Mouse (Mus musculus): ENCODE data around the gene Ascc2. TPM values are rescaled to one million over a fixed set of nuclear protein-coding genes. Genes with fewer than 3 reads are reported as not detected.

Ascc2 gene
- 27.8 and 28.4 TPM in 2 replicates for total RNA-seq (2014; fragmentation: Nextera tagmentation)
- total RNA-seq (2017) = 22.0 and 22.8 TPM in 2 replicates
- polyA plus RNA-seq (2012) = 52.0 and 53.0 TPM in 2 replicates

- H3K4me1 ChIP-seq (ENCODE audit: insufficient read depth, low read depth, low read length) = peaks cover 41% of the 10 kb centered on the region
- H3K4me3 ChIP-seq (ENCODE audit: low read depth, low read length) = peak within 1 kb of the TSS; percentile 87
- no peaks in the 10 kb centered on the region for H3K9me3 ChIP-seq (replicated peaks)
- peaks cover 6% of the 10 kb centered on the region for H3K27me3 ChIP-seq (ENCODE audit: insufficient read depth, low read length)
- TF ChIP-seq CTCF (IDR thresholded peaks at IDR 0.05; ENCODE audit: low read depth, low read length) (no peak), GATA2 (IDR thresholded peaks at IDR 0.05; ENCODE audit: borderline replicate concordance, low read depth, low read length) (no peak)
- DNase-seq (ENCODE audit: low spot score) = peak; percentile 79
- ATAC-seq (ENCODE audit: extremely low read depth, insufficient number of reproducible peaks, low FRiP score, poor library complexity, severe bottlenecking) = peak; percentile 82
- H3K36me3 ChIP-seq (replicated peaks) = peaks cover 37% of the 10 kb centered on the region
These were observed at the start of gene Ascc2 for GRCm38 (mm10) chr11:4637534-4638234. Ascc2 (plus strand) TSS chr11:4637747.

- Histone ChIP-seq H3K9me3 (replicated peaks) (no peaks in the 10 kb centered on the region), H3K4me1 (ENCODE audit: insufficient read depth, low read depth, low read length) (peaks cover 41% of the 10 kb centered on the region), H3K36me3 (replicated peaks) (peaks cover 18% of the 10 kb centered on the region), H3K27me3 (ENCODE audit: insufficient read depth, low read length) (no peaks in the 10 kb centered on the region), H3K4me3 (ENCODE audit: low read depth, low read length) (peak overlapping the region; percentile 35; the same call in 1 of the 2 replicates)
- TF ChIP-seq POLR2AphosphoS5 (IDR thresholded peaks at IDR 0.05; ENCODE audit: insufficient replicate concordance, low read depth, low read length) = no peak
- TF ChIP-seq GATA1 (IDR thresholded peaks at IDR 0.05; ENCODE audit: borderline replicate concordance, low read length) = no peak
- no peak for TF ChIP-seq TAL1 (conservative IDR thresholded peaks at IDR 0.05; ENCODE audit: low read depth, low read length)
- TF ChIP-seq GATA2 (IDR thresholded peaks at IDR 0.05; ENCODE audit: borderline replicate concordance, low read depth, low read length) = no peak
- no peak for TF ChIP-seq CTCF (IDR thresholded peaks at IDR 0.05; ENCODE audit: low read depth, low read length)
- no peak for ATAC-seq (ENCODE audit: extremely low read depth, insufficient number of reproducible peaks, low FRiP score, poor library complexity, severe bottlenecking)
- no peak for DNase-seq (ENCODE audit: low spot score)
These were observed 45.7 kb upstream of the Ascc2 start for GRCm38 (mm10) chr11:4591811-4592210.

GRCm38 (mm10) chr11:4593491-4593848 lies 44.1 kb upstream of the Ascc2 start:
- DNase-seq (ENCODE audit: low spot score) (no peak), ATAC-seq (ENCODE audit: extremely low read depth, insufficient number of reproducible peaks, low FRiP score, poor library complexity, severe bottlenecking) (no peak)
- Histone ChIP-seq H3K9me3 (replicated peaks) (no peaks in the 10 kb centered on the region), H3K4me1 (ENCODE audit: insufficient read depth, low read depth, low read length) (peaks cover 34% of the 10 kb centered on the region), H3K36me3 (replicated peaks) (peaks cover 11% of the 10 kb centered on the region), H3K4me3 (ENCODE audit: low read depth, low read length) (peak overlapping the region; percentile 87), H3K27me3 (ENCODE audit: insufficient read depth, low read length) (no peaks in the 10 kb centered on the region)
- TF ChIP-seq TAL1 (conservative IDR thresholded peaks at IDR 0.05; ENCODE audit: low read depth, low read length) (no peak), POLR2AphosphoS5 (IDR thresholded peaks at IDR 0.05; ENCODE audit: insufficient replicate concordance, low read depth, low read length) (no peak), GATA2 (IDR thresholded peaks at IDR 0.05; ENCODE audit: borderline replicate concordance, low read depth, low read length) (no peak), GATA1 (IDR thresholded peaks at IDR 0.05; ENCODE audit: borderline replicate concordance, low read length) (no peak)

GRCm38 (mm10) chr11:4593849-4594607 lies 43.5 kb upstream of the Ascc2 start:
- DNase-seq (ENCODE audit: low spot score) = peak; percentile 34

GRCm38 (mm10) chr11:4594608-4595500 lies 42.7 kb upstream of the Ascc2 start, which contains the start of gene Mtmr3:
Mtmr3 (minus strand) TSS chr11:4594863.
- H3K4me1 ChIP-seq (ENCODE audit: insufficient read depth, low read depth, low read length) = peaks cover 36% of the 10 kb centered on the region
- no peaks in the 10 kb centered on the region for H3K27me3 ChIP-seq (ENCODE audit: insufficient read depth, low read length)
- H3K9me3 ChIP-seq (replicated peaks) = no peaks in the 10 kb centered on the region
- TF ChIP-seq GATA1 (IDR thresholded peaks at IDR 0.05; ENCODE audit: borderline replicate concordance, low read length) = no peak
- TF ChIP-seq GATA2 (IDR thresholded peaks at IDR 0.05; ENCODE audit: borderline replicate concordance, low read depth, low read length) = no peak
- no peak for TF ChIP-seq TAL1 (conservative IDR thresholded peaks at IDR 0.05; ENCODE audit: low read depth, low read length)
- TF ChIP-seq CTCF (IDR thresholded peaks at IDR 0.05; ENCODE audit: low read depth, low read length) = no peak
- TF ChIP-seq POLR2AphosphoS5 (IDR thresholded peaks at IDR 0.05; ENCODE audit: insufficient replicate concordance, low read depth, low read length) = no peak
- DNase-seq (ENCODE audit: low spot score) = peak; percentile 92
- peak within 1 kb of the TSS; percentile 87 for H3K4me3 ChIP-seq (ENCODE audit: low read depth, low read length)
- peak; percentile 73 for ATAC-seq (ENCODE audit: extremely low read depth, insufficient number of reproducible peaks, low FRiP score, poor library complexity, severe bottlenecking)
- peaks cover 4% of the 10 kb centered on the region for H3K36me3 ChIP-seq (replicated peaks)

More at GRCm38 (mm10) chr11:4593849-4594607, 43.5 kb upstream of the Ascc2 start:
- H3K4me1 ChIP-seq (ENCODE audit: insufficient read depth, low read depth, low read length) = peaks cover 34% of the 10 kb centered on the region
- H3K4me3 ChIP-seq (ENCODE audit: low read depth, low read length) = peak overlapping the region; percentile 87
- H3K9me3 ChIP-seq (replicated peaks) = no peaks in the 10 kb centered on the region
- ATAC-seq (ENCODE audit: extremely low read depth, insufficient number of reproducible peaks, low FRiP score, poor library complexity, severe bottlenecking) = no peak
- TF ChIP-seq POLR2AphosphoS5 (IDR thresholded peaks at IDR 0.05; ENCODE audit: insufficient replicate concordance, low read depth, low read length) (no peak), GATA2 (IDR thresholded peaks at IDR 0.05; ENCODE audit: borderline replicate concordance, low read depth, low read length) (no peak), CTCF (IDR thresholded peaks at IDR 0.05; ENCODE audit: low read depth, low read length) (no peak), TAL1 (conservative IDR thresholded peaks at IDR 0.05; ENCODE audit: low read depth, low read length) (no peak), GATA1 (IDR thresholded peaks at IDR 0.05; ENCODE audit: borderline replicate concordance, low read length) (no peak)
- peaks cover 9% of the 10 kb centered on the region for H3K36me3 ChIP-seq (replicated peaks)
- no peaks in the 10 kb centered on the region for H3K27me3 ChIP-seq (ENCODE audit: insufficient read depth, low read length)

All from G1E (cell line).